8 mouse cellular contexts compared by ENCODE assay signal in the genomic region with DNA sequence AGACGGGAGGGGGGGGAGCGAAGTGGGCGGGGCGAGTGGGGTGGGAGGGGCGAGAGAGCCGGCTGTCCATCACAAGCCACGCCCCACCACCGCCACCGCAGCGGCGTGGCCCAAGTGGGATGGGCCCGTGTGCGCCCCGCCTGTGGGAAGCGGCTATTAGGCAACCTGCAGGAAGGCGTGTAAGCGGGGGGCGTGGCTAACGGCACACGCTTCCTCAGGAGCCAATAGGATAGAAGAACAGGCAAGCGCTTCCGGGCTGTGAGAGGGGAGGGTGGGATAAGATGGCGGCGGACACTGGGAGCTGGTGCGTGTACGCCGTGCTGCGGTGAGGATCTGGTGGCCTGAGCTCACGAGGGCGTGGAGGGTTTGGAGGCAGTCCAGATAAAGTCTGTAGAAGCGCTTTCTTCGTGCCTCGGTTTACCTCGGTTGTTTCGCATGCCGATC. TPM values are rescaled to one million over a fixed set of nuclear protein-coding genes. Genes with fewer than 3 reads are reported as not detected.
DNase-seq lines count a peak whose midpoint lies in the region; ATAC-seq lines count a peak whose summit lies in the region.

TSS of gene Alg11 (plus strand) at position 276 of the 444 bp plus-strand sequence.

- H3K36me3 ChIP-seq in intestine, embryonic 14.5 days (ENCODE audit: control insufficient read depth, insufficient read depth, low read length), result peaks cover 21% of the 10 kb centered on the region

- ATAC-seq in intestine, embryonic 14.5 days (replicated peaks; ENCODE audit: low FRiP score, low TSS enrichment, low read depth), result peak; percentile 100

- intact Hi-C loops in left cerebral cortex, postnatal 14 days (cut with DNase I), result loop anchor here (5.0 kb wide), 1 partner anchor 107 kb away; the partner anchor contains the start of gene Nek3

- peak within 1 kb of the TSS; percentile 92 for H3K4me2 ChIP-seq in intestine, embryonic 14.5 days (ENCODE audit: low read length)

- under 1% methylated on average over 33 of the region's 36 CpGs for WGBS in intestine, embryonic 14.5 days

- peaks cover 3% of the 10 kb centered on the region; the same call in 1 of the 2 replicates for H3K4me1 ChIP-seq in intestine, embryonic 14.5 days (replicated peaks; ENCODE audit: control insufficient read depth, insufficient read depth, low read length)

- peak within 1 kb of the TSS; percentile 82 for H3K4me3 ChIP-seq in intestine, embryonic 14.5 days (ENCODE audit: low read depth, low read length)

- H3K27ac ChIP-seq in intestine, embryonic 14.5 days (ENCODE audit: low read depth), result no peak within 1 kb of the TSS

- no peaks in the 10 kb centered on the region for H3K9me3 ChIP-seq in intestine, embryonic 14.5 days (ENCODE audit: control insufficient read depth, low read length)

- DNase-seq in adrenal gland, adult 18-20 months (ENCODE audit: low spot score in 2 of 2), result peak; percentile 90 to 93
- DNase-seq in embryo, embryonic 11 days, result peak; percentile 99
- DNase-seq in gastrocnemius, postnatal 25 days, result peak; percentile 96
- peak; percentile 92 for DNase-seq in intestine, embryonic 14.5 days (ENCODE audit: low spot score)
- peak; percentile 97 to 98 for DNase-seq in left cerebral cortex, postnatal 14 days (ENCODE audit: low spot score in 2 of 2)
- peak; percentile 99 for DNase-seq in mesoderm, embryonic 11.5 days (ENCODE audit: low read depth, low spot score)
- peak; percentile 97 to 98 for DNase-seq in right cerebral cortex, postnatal 36 days (ENCODE audit: low spot score in 2 of 2)
- peak; percentile 97 for DNase-seq in yolk sac, embryonic 10.5 days (ENCODE audit: low spot score)

- H3K27me3 ChIP-seq in intestine, embryonic 14.5 days (replicated peaks; ENCODE audit: control insufficient read depth, insufficient read depth, low read length), result peaks cover 18% of the 10 kb centered on the region

- peak within 1 kb of the TSS; percentile 55 for H3K9ac ChIP-seq in intestine, embryonic 14.5 days (ENCODE audit: low read length)

RNA-seq across cellular contexts. Expression of gene Alg11, which starts in this region (rescaled TPM):
- total RNA-seq in adrenal gland, adult 18-20 months (2021), result 10 to 100 TPM; 32.7 to 46.0 TPM
- 1 to 10 TPM; 4.2 to 4.8 TPM for total RNA-seq in gastrocnemius, postnatal 25 days (2021)
- 30.2 and 30.6 TPM in 2 replicates for polyA plus RNA-seq in intestine, embryonic 14.5 days (2014; fragmentation: Nextera tagmentation; extraction: Ambion mirVana)
- total RNA-seq in left cerebral cortex, postnatal 14 days (2021), result 10 to 100 TPM; 28.1 to 32.6 TPM

Comparison
In these comparisons a context has a peak if more than half of its experiments do, and no peak if none do; other contexts are left out.
1. RNA of gene Alg11 (total RNA-seq): 32.7 to 46.0 TPM in adrenal gland, adult 18-20 months and 28.1 to 32.6 TPM in left cerebral cortex, postnatal 14 days; 4.2 to 4.8 TPM in gastrocnemius, postnatal 25 days; every median in the first group is over 4 times any median in the second.
2. Peak in every context shown above with its lines, with median percentiles within 50 percentile points of each other: DNase-seq.